Mouse (Mus musculus) left cerebral cortex, postnatal 4 days (tissue): ENCODE data around the gene Ifi27l2a. TPM values are rescaled to one million over a fixed set of nuclear protein-coding genes. Genes with fewer than 3 reads are reported as not detected.

Source experiments
- DNase-seq: peaks from one replicate; pipeline ENCODE4 v3.0.0-alpha.2; 2022
- intact Hi-C: fragments of 180-260 bp; cut with DNase I; formaldehyde crosslinking; loops from one replicate; pipeline ENCODE4 v1.15.1; 2025
- total RNA-seq, 2 experiments: library from RNA; stranded (reverse); gene quantifications; 2 replicates each; pipeline ENCODE4 v1.2.3; 2021

Ifi27l2a gene
- total RNA-seq, 2 experiments from 2014 or later, result 1.6 to 2.1 TPM

DNA sequence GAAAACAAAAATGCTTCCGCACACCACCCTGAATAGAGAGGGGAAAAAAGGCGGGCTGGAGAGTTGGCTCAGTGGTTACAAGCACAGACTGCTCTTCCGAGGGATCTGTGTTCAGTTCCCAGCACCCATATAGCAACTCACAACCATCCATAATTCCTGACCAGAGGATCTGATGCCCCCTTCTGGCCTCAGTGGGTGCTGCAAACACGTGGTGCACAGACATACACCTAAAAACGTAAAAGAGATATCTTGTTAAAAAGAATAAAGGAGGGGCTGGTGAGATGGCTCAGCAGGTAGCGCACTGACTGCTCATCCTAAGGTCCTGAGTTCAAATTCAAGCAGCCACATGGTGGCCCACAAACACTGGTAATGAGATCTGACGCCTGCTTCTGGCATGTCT lies 16.8 kb downstream of the Ifi27l2a start:
- intact Hi-C loops, result loop anchor here (2.0 to 5.0 kb wide), 2 partner anchors 66 to 216 kb away; no protein-coding TSS in a partner anchor
- DNase-seq, result no peak

DNA sequence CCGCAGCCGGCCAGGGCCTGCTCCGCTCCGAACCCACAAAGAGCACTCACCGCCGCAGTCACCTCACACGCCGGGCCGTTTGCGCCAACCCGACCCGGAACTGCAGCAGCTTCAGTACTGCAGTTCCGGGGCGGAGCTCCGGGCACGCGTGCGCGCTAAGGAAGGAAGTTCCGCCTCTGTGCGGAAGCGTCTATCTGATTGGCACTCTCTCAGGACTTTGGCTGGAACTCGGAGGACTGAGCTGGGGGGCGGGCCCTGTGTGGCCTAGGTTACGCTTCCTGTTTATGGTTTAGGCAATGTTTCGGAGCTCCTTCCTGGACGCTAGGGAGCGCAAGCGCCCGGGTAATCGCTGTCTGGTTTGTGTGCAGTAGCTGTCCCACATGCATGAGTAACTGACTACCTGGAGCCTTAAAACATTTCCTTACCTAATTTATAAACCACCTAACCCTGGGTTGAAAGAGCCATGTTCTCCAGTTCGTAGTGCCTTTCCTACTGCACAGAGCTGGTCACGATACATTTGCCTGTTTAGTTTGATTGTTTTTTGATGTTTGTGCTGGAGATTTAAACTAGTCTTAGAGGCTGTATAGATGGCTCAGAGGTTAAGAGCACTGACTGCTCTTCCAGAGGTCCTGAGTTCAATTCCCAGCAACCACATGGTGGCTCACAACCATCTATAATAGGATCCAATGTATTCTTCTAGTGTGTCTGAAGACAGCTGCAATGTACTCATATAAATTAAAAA lies 17.6 kb downstream of the Ifi27l2a start, which contains the start of gene Ddx24:
Gene Ddx24, minus strand, starts transcription at position 102 of the 742 bp plus-strand sequence.
- peak; percentile 98 for DNase-seq
- intact Hi-C loops, result loop anchor here (2.0 to 5.0 kb wide), 2 partner anchors 67 to 216 kb away; no protein-coding TSS in a partner anchor

DNA sequence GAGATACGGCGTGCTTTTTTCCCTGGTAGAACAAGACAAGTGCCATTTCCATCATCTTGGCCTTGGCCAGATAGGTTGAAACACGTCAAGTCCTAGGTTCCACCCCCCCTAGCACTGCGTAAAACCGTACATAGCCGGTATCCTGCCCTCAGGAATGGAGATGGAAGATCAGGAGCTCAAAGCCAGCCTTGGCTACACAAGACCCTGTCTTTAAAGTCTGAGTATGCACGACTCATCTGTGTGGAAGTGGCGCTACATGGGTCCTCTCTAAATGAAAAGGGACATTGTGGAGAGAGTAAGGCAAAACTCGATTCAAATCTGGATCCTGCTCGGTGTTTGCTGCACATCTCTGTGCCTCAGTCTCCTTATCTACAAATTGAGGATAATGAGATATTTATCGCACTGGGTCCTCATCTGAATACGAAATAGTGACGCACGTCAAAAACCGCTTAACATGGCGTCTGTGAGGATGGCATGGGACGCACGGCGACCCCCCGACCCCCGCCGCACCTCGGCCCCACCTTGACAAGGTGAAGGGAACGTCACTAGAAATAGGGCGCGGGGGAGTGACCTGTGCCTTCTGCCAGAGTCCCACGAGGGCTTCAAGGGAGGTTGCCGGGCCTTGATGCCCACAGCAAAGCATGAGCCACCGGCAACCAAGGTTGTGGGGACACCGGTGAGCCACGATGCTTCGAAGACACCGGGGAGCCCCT lies 18.3 kb downstream of the Ifi27l2a start:
- intact Hi-C loops, result loop anchor here (5.0 kb wide), 1 partner anchor 217 kb away; no protein-coding TSS in a partner anchor
- no peak for DNase-seq

DNA sequence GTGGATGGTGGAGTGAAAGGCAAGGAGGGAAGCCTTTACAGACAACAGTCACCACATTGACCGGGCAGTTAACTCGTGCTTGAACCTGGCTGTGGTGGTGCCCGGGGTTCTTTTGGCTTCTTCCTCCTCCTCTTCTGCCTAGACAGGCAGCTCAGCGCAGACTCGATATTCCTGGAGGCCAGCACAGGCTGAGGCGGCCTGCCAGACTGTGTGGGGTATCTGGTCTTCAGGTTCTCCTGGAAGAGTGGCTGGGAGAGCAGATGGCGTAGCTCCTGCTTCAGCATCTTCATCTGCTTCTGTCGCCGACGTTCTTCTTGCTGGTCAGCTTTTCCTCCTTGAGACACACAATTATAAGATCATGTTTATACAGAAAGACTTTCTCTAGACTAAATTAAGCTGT lies 35.3 kb downstream of the Ifi27l2a start:
- intact Hi-C loops, result no loop called here

DNA sequence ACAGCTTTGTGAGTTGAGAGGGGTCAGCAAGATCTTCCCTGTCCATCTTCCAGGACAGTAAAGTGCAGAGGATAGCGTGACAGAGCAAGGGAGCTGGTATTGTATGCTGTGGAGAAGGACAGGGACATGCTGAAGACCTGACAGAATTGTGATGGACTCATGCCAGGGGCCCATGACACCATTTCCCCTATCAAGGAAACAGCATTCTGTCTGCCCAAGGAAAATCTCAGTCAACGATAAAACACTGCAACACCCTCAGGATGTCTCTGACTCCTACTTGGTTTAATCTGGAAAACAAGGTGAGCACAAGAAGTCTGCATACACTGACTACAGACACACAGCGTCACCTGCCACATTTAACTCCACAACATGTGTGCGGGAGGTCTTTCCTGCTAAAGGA lies 35.8 kb downstream of the Ifi27l2a start, which contains the start of gene 9330161L09Rik:
Gene 9330161L09Rik, minus strand, starts transcription at position 101 of the 400 bp plus-strand sequence.
- intact Hi-C loops, result no loop called here
- no peak for DNase-seq

More for the DNA sequence above, 35.3 kb downstream of the Ifi27l2a start:
- no peak for DNase-seq

DNA sequence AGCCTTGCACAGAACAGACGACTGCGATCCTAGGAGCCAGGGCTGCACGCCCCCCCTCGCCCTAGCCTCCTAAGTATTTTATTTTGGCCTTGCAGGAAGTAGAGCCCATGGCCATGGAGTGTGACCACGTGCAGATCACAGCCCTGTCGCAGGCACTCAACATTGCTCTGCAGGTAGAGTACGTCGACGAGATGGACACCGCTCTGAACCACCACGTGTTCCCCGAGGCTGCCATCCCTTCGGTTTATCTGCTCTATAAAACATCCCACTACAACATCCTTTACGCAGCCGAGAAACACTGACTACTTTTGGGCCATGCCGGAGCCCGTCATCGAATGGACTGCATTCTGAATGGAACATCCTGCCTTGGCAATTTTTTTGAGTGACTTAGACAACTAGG lies 39.3 kb downstream of the Ifi27l2a start:
- DNase-seq, result no peak
- intact Hi-C loops, result no loop called here

DNA sequence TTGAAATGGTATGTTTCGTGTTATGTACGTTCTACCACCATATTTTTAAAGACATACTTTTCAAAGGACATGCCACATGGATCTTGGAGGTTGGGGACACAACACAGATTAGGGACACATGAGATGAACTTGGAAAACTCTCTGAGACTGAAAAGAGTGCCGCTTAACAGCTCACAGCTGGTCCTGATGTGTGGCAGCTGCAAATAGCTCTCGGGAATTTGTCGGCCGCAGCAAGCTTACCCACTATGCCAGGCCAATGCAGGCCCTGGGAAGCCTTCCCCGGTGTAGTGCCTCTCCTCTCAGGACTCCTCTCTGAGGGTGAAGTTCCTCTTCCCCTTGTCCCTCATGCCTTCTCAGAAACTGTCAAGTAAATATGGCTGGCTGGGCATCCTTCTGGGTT lies 46.7 kb downstream of the Ifi27l2a start:
- intact Hi-C loops, result no loop called here

DNA sequence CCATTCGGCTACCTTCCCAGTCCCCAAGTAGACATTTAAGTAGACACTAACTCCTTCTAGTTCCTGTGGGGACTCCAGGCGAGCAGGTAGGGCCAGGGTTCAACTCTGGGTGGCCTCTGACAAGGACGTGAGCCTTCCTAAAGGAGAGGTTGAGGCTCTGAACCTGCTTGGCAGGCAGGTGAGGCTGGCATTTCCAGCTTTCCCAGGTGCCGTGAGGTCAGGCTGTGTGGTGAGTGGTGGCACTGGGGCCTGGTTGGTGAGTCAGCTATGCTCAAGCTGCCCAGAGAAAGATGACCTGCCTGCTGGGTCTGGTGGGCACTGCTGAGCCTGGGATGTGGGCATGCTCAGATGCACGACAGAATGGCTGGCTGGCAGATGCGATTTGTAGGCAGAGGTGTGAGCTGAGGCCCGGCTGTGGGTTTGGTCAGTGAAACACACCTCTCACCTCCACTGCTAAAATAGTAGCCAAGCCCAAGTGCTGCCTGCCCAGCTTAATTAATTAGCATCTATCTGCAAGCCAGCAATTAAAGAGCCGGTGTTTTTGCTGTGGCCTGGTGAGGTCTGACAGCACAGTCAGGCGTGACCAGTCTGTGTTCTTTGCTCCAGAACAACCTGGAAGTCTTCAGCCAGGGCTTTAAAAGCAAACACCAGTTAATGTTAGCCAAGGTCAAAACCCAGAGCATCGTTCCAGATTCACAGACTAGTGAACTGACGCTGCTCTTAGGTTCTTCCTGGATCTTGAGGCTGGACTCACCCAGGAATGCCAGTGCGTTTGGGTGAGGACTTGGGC lies 47.8 kb downstream of the Ifi27l2a start:
- intact Hi-C loops, result no loop called here
- DNase-seq, result no peak

More for the DNA sequence above, 46.7 kb downstream of the Ifi27l2a start:
- no peak for DNase-seq

DNA sequence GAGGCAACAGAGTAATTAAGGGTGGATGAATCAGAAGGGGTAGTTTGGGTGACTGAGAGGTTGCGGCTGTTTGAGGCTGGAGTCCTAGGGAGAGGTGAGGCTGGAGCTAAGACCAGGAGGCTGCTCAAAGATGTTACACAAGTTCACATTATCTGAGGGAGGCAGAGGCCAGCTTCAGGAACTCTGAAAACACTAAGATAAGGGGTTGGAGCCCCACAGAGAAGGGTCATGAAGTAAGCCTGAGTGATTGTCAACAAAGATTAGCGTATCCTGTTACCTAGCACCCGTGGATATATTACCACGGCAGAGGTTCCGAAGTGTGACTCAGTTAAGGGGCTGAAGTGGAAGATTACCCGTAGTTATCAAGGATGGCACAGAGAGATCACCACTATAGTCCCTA lies 50.0 kb downstream of the Ifi27l2a start:
- no peak for DNase-seq
- intact Hi-C loops, result no loop called here

Other genes with a start within 250 kb of the Ifi27l2a start
- 1 to 10 TPM in 1 of 2 experiments, under 1 TPM in 1; 0.62 to 1.8 TPM for gene Prima1, start 201.5 kb downstream of the Ifi27l2a start, total RNA-seq
- gene Fam181a, start 132.7 kb downstream of the Ifi27l2a start, total RNA-seq, result 1 to 10 TPM; 4.9 to 7.0 TPM
- 1 to 10 TPM; 1.4 to 1.8 TPM for gene Asb2, start 87.7 kb downstream of the Ifi27l2a start, total RNA-seq
- 10 to 100 TPM; 17.4 to 17.7 TPM for gene Otub2, start 55.0 kb downstream of the Ifi27l2a start, total RNA-seq
- 1 to 10 TPM; 2.6 to 5.7 TPM for gene 9330161L09Rik, start 35.9 kb downstream of the Ifi27l2a start, total RNA-seq
- gene Ddx24, start 17.9 kb downstream of the Ifi27l2a start, total RNA-seq, result 100 to 1,000 TPM; 123 to 143 TPM
- gene Ifi27, start 9.5 kb downstream of the Ifi27l2a start, total RNA-seq, result 10 to 100 TPM; 19.2 to 23.7 TPM
- not detected for gene Ifi27l2b, start 13.5 kb upstream of the Ifi27l2a start, total RNA-seq
- gene Ppp4r4, start 88.6 kb upstream of the Ifi27l2a start, total RNA-seq, result 1 to 10 TPM; 7.2 to 8.1 TPM
- gene Serpina10, start 187.8 kb upstream of the Ifi27l2a start, total RNA-seq, result not detected
- not detected for gene Serpina6, start 213.5 kb upstream of the Ifi27l2a start, total RNA-seq
- not detected for gene Serpina16, start 232.5 kb upstream of the Ifi27l2a start, total RNA-seq